Mouse (Mus musculus) thymus, postnatal 10 days (tissue): Measurements from ENCODE around the gene E130114P18Rik.

Experiments used
- DNase-seq, 2 experiments: peaks; one replicate each; pipeline ENCODE4 v3.0.0; 2021; ENCODE audit warnings: low spot score in 2 of 2

Gene E130114P18Rik

GRCm38 (mm10) chr4:97608728-97609127 lies 169.2 kb downstream of the E130114P18Rik start:
- DNase-seq, result no peak

GRCm38 (mm10) chr4:97608134-97608533 lies 169.7 kb downstream of the E130114P18Rik start:
- DNase-seq, result no peak

- DNase-seq, result no peak
Observed at GRCm38 (mm10) chr4:97607169-97607568, 170.7 kb downstream of the E130114P18Rik start.

GRCm38 (mm10) chr4:97606524-97606923 lies 171.4 kb downstream of the E130114P18Rik start:
- no peak for DNase-seq

GRCm38 (mm10) chr4:97602579-97602978 lies 175.3 kb downstream of the E130114P18Rik start:
- no peak for DNase-seq

- DNase-seq, result no peak
Observed at GRCm38 (mm10) chr4:97600875-97601835, 176.7 kb downstream of the E130114P18Rik start.

- DNase-seq, result no peak
Observed at GRCm38 (mm10) chr4:97597443-97597842, 180.4 kb downstream of the E130114P18Rik start.

GRCm38 (mm10) chr4:97596348-97596747 lies 181.5 kb downstream of the E130114P18Rik start:
- DNase-seq, result no peak

GRCm38 (mm10) chr4:97593869-97594268 lies 184.0 kb downstream of the E130114P18Rik start:
- DNase-seq, result no peak

GRCm38 (mm10) chr4:97589790-97590189 lies 188.1 kb downstream of the E130114P18Rik start:
- no peak for DNase-seq

GRCm38 (mm10) chr4:97587412-97588010 lies 190.4 kb downstream of the E130114P18Rik start:
- DNase-seq, result no peak

GRCm38 (mm10) chr4:97585170-97585569 lies 192.7 kb downstream of the E130114P18Rik start:
- no peak for DNase-seq

- no peak for DNase-seq
Observed at GRCm38 (mm10) chr4:97584445-97585130, 193.3 kb downstream of the E130114P18Rik start.

GRCm38 (mm10) chr4:97582796-97583430 lies 195.0 kb downstream of the E130114P18Rik start:
- DNase-seq, result no peak

GRCm38 (mm10) chr4:97582064-97582415 lies 195.8 kb downstream of the E130114P18Rik start:
- no peak for DNase-seq

GRCm38 (mm10) chr4:97581314-97582063 lies 196.4 kb downstream of the E130114P18Rik start:
- no peak for DNase-seq

- no peak for DNase-seq
Observed at GRCm38 (mm10) chr4:97580906-97581305, 197.0 kb downstream of the E130114P18Rik start.

- no peak for DNase-seq
Observed at GRCm38 (mm10) chr4:97578571-97579165, 199.2 kb downstream of the E130114P18Rik start.

- DNase-seq, result no peak
Observed at GRCm38 (mm10) chr4:97577431-97577830, 200.4 kb downstream of the E130114P18Rik start.

GRCm38 (mm10) chr4:97575447-97575846 lies 202.4 kb downstream of the E130114P18Rik start:
- DNase-seq, result no peak

GRCm38 (mm10) chr4:97569320-97569719 lies 208.6 kb downstream of the E130114P18Rik start:
- DNase-seq, result no peak
